Mouse (Mus musculus) kidney, adult 2 months (tissue): ENCODE data around the gene Zyg11b. TPM values are rescaled to one million over a fixed set of nuclear protein-coding genes. Genes with fewer than 3 reads are reported as not detected.

ENCODE experiments used
- DNase-seq: peaks from one replicate; pipeline ENCODE4 v3.0.0; 2021
- H3K27ac ChIP-seq: fragments of 200-500 bp; 2 replicates; pipeline ENCODE4 v1.5.1; 2012; ENCODE audit warnings: low read depth, low read length, control low read depth, inconsistent platforms; ENCODE audit not compliant: insufficient read depth
- H3K27me3 ChIP-seq: fragments of 200-500 bp; replicated peaks from 2 replicates; pipeline ENCODE4 v1.6.1; 2012; ENCODE audit warnings: mild to moderate bottlenecking, moderate library complexity, low read length, inconsistent platforms; ENCODE audit not compliant: control insufficient read depth, insufficient read depth
- H3K36me3 ChIP-seq: fragments of 200-500 bp; 2 replicates; pipeline ENCODE4 v1.6.1; 2012; ENCODE audit warnings: mild to moderate bottlenecking, moderate library complexity, low read length, inconsistent platforms; ENCODE audit not compliant: control insufficient read depth, insufficient read depth
- H3K4me1 ChIP-seq: fragments of 200-500 bp; 2 replicates; pipeline ENCODE4 v1.6.1; 2011; ENCODE audit warnings: low read length; ENCODE audit not compliant: control insufficient read depth, insufficient read depth
- H3K4me3 ChIP-seq: fragments of 200-500 bp; 2 replicates; pipeline ENCODE4 v1.5.1; 2011; ENCODE audit warnings: mild to moderate bottlenecking, low read depth, low read length, control low read depth; ENCODE audit not compliant: insufficient read depth
- CTCF ChIP-seq: fragments of 200-500 bp; conservative IDR thresholded peaks from 2 replicates; pipeline ENCODE4 v1.5.1; 2011; ENCODE audit warnings: low read depth, mild to moderate bottlenecking, control low read depth, low read length, moderate library complexity, mixed read lengths; ENCODE audit not compliant: insufficient read depth, insufficient read length
- POLR2A ChIP-seq: fragments of 200-500 bp; IDR thresholded peaks from one replicate; pipeline ENCODE4 v1.6.1; 2011; ENCODE audit warnings: low read depth, low read length, control low read depth
- WGBS: fragments of 180-500 bp; shearing (Covaris S2); methylation state at CpG from one replicate; pipeline ENCODE4 v1.1.7; 2018; 5-methylcytosine and 5-hydroxymethylcytosine counted together
- polyA plus RNA-seq: library from polyadenylated mRNA; depleted of rRNA; stranded (reverse); fragments of >200 nt; gene quantifications from 2 replicates; pipeline ENCODE4 v1.2.3, GENCODE M21; 2012; rRNA removed

The Zyg11b gene
- polyA plus RNA-seq, result 8.7 and 9.5 TPM in 2 replicates

DNA sequence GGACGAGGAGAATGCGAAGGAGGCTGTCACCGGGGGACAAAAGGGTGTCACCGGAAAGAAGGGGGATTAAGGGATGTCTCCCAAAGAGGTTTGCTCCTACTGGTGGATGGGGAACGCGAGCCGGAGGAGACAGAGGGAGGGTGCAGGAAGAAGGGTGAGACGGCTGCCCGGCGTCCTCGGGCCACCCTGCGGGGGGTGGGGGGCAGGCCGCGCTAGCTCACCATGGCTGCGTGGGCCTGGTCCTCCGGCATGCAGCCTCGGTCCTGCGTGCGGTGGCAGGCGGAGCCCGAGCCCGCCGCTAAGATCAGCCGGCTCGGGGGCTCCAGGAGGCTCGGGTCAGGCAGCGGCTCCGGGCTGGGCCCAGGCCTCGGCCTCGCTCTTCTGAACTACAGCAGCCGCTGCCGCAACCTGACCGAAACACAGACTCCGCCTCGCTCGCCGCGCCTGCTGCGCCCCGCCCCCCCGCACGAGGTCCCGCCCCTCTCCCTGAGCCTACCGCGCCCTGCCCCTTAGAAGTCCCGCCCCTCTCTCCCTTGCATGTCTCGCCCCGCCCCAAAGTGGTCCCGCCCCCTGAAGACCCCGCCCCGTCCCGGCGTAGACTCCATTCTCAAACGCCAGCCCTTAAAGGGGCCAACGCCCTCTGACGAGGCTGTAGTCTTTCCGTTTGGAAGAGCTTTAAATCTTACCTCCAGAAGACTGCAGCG lies at the start of gene Zyg11b:
Gene Zyg11b, minus strand, starts transcription at position 427 of the 704 bp plus-strand sequence.
- peak; percentile 93 for DNase-seq
- peak within 1 kb of the TSS; percentile 67 for H3K27ac ChIP-seq
- no peaks in the 10 kb centered on the region for H3K27me3 ChIP-seq
- peaks cover 7% of the 10 kb centered on the region for H3K4me1 ChIP-seq
- peak within 1 kb of the TSS; percentile 60 for H3K4me3 ChIP-seq
- TF ChIP-seq CTCF (no peak), POLR2A (peak; percentile 68)
- WGBS, result under 1% methylated on average over 56 of the region's 58 CpGs
- no peaks in the 10 kb centered on the region for H3K36me3 ChIP-seq

DNA sequence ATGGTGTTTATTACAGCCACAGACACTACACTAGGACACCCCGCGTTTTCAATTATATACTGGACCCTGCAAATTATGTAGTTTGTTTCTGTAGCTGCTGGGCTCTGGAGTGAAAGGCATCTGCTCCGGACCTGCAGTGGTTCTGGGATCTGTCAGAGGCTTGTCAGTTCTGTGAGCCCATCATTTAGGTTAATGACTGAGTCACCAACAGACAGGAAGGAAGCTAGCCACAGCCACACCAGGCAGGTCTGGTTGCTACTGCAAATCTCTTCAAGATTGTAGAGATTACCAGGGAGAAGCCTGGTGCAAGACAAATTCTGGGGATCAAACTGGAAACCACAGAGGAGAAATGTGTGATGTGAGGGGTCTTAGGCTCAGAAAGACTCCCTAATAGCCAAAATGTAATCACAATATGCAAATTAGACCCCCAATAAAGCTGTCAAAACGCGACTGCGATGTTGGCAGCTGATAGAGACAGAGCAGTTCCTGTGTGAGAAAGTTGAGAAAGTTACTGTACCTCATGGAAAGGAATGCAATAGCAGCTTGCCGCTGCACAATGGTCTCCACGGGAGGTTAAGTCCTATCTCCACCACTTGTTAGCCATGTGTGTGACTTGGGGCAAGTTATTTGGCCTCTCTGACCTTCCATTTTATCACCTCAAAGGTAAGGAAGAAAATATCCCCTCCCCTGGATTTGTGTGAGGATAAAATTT lies 49.1 kb upstream of the Zyg11b start:
- DNase-seq, result no peak
- Histone ChIP-seq H3K27me3 (no peaks in the 10 kb centered on the region), H3K36me3 (no peaks in the 10 kb centered on the region), H3K4me1 (no peaks in the 10 kb centered on the region), H3K27ac (no peak overlapping the region), H3K4me3 (no peak overlapping the region)
- 39% methylated on average over 8 of the region's 8 CpGs for WGBS
- TF ChIP-seq POLR2A (no peak), CTCF (no peak)

DNA sequence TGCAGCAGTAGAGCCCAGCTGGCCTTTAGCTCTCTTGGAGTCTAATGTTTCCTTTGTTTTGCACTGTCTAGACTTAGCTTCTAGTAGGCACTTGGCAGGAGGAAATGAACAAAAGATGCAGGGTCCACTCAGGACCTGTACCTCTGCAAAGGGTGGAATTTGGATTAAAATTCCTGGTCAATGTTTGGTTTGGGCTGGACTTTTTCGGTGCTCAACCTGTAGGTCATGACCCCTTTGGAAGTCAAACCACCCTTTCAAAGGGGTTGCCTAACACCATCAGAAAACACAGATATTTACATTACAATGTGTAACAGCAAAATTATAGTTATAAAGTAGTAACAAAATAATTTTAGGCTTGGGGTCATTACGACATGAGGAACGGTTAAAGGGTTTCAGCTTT lies 48.2 kb upstream of the Zyg11b start:
- H3K4me3 ChIP-seq, result no peak overlapping the region
- 94% methylated on average over 3 of the region's 3 CpGs for WGBS
- no peaks in the 10 kb centered on the region for H3K4me1 ChIP-seq
- no peak for TF ChIP-seq CTCF
- no peak for TF ChIP-seq POLR2A
- no peak overlapping the region for H3K27ac ChIP-seq
- no peaks in the 10 kb centered on the region for H3K36me3 ChIP-seq
- DNase-seq, result no peak
- H3K27me3 ChIP-seq, result no peaks in the 10 kb centered on the region

DNA sequence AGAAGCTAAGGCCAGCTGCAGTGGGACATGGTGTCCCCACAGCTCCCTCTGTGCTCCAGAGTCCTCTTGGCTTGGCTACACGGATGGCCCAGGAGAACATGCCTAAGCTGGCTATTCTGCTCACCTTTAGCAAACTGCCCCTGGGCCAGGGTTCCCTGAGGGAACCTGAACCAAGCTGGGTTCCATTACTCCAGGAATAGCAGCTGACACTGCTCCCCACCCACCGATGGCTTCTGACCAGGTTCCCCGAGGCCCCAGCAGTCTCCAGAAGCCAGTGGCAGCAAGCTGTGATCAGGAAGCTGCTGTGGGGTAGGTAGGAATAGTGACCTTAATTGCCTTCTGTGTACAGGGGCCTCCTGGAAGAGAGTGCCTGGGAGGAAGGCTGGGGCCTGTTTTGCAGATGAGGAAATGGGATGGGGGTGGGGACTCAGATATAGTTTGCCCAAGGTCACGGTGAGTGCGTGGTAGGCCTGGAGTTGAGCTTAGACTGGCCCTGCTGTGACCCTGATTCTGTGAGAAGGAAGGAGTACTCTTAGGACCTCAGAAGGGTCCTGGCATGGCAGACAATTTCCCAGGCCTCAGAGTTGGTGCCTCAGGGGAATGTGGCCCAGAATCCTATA lies 47.5 kb upstream of the Zyg11b start:
- Histone ChIP-seq H3K27ac (no peak overlapping the region), H3K4me1 (no peaks in the 10 kb centered on the region), H3K27me3 (no peaks in the 10 kb centered on the region), H3K36me3 (no peaks in the 10 kb centered on the region), H3K4me3 (no peak overlapping the region)
- TF ChIP-seq POLR2A (no peak), CTCF (no peak)
- DNase-seq, result no peak
- WGBS, result 48% methylated on average over 5 of the region's 5 CpGs

DNA sequence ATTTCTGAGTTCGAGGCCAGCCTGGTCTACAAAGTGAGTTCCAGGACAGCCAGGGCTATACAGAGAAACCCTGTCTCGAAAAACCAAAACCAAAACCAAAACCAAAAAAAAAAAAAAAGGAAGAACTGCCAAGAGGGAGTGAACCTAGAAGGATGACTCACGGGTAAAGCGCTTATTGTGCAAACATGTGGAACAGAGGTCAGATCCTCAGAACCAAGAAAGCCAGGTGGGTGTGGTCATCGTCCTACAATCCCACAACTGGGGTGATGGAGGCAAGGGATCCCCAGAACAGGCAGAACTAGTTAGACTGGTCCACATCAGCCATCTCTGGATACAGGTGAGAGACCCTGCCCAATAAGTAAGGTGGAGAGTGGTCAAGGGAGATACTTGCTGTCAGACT lies 46.2 kb upstream of the Zyg11b start:
- TF ChIP-seq CTCF (no peak), POLR2A (no peak)
- H3K4me3 ChIP-seq, result no peak overlapping the region
- no peaks in the 10 kb centered on the region for H3K4me1 ChIP-seq
- DNase-seq, result no peak
- H3K36me3 ChIP-seq, result no peaks in the 10 kb centered on the region
- H3K27ac ChIP-seq, result no peak overlapping the region
- H3K27me3 ChIP-seq, result no peaks in the 10 kb centered on the region
- WGBS, result 43% methylated on average over 5 of the region's 5 CpGs

DNA sequence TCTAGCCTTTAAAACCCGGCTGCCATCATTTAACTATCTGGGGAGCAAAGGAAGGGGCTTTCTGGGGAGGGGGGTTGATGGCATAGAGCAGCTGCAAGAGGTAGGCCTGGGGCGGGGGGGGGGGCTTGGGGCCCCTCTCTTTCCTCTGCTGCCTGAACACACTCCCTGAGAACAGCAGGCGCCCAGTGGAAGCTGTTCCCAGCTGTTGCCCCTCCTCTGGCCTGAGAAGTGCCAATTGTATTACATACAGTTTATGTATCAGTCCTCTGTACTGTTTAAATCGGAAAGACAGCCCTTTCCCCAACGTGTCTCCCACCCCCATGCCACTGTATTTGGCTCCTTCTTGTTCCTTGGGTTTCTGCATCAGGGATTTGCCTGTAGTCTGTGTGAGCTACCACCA lies 44.9 kb upstream of the Zyg11b start:
- no peak for DNase-seq
- Histone ChIP-seq H3K4me1 (no peaks in the 10 kb centered on the region), H3K4me3 (no peak overlapping the region), H3K27ac (no peak overlapping the region), H3K27me3 (no peaks in the 10 kb centered on the region), H3K36me3 (no peaks in the 10 kb centered on the region)
- 65% methylated on average over 5 of the region's 5 CpGs for WGBS
- TF ChIP-seq CTCF, result no peak
- TF ChIP-seq POLR2A, result no peak

DNA sequence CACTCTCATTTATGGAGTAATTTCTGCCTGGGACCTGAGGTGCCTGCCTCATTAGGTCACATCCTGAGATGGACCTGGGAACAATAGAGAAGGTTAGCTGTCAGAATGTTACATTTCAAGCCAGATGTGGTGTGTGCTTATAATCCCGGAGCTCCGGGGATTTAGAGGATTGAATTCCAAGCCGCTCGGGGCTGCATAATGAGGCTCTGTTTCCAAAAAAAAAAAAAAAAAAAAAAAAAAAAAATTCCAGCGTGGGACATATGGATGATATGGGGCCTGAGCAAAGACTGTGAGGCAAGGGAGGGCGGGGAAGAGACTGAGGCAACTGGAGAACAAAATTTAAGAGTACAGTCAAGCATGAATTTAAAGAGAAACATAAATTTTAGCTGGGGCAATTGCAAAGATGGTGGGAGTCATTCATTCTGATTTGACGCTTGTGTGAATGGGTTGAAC lies 43.8 kb upstream of the Zyg11b start:
- H3K4me1 ChIP-seq, result no peaks in the 10 kb centered on the region
- no peak overlapping the region for H3K4me3 ChIP-seq
- no peak overlapping the region for H3K27ac ChIP-seq
- WGBS, result 41% methylated on average over 7 of the region's 7 CpGs
- no peak for TF ChIP-seq POLR2A
- TF ChIP-seq CTCF, result no peak
- no peaks in the 10 kb centered on the region for H3K36me3 ChIP-seq
- DNase-seq, result no peak
- H3K27me3 ChIP-seq, result no peaks in the 10 kb centered on the region
